Mouse (Mus musculus) left cerebral cortex, postnatal 36 days (tissue): ENCODE measurements at regions not wholly inside any gene's neighbourhood (a gene's known extent, or its start where the extent isn't known, plus 50 kb on each side); places are given as distances from the start of the nearest gene placed in this dataset.

Source experiments
- DNase-seq, 2 experiments: peaks; one replicate each; pipeline ENCODE4 v3.0.0; 2021 to 2022; ENCODE audit warnings: low spot score in 2 of 2, mixed read lengths in 1 of 2
- intact Hi-C: fragments of 180-260 bp; cut with DNase I; formaldehyde crosslinking; loops from one replicate; pipeline ENCODE4 v1.15.1; 2025

- intact Hi-C loops = loop anchor here (2.0 kb wide), 1 partner anchor 84 kb away; no protein-coding TSS in a partner anchor
- no peak for DNase-seq
These were observed 60.2 kb upstream of the Cd34 start for GRCm38 (mm10) chr1:194878440-194878839.

GRCm38 (mm10) chr1:194879324-194880233 lies 59.0 kb upstream of the Cd34 start:
- DNase-seq = peak; percentile 95 to 97
- intact Hi-C loops = loop anchor here (1.0 to 2.0 kb wide), 2 partner anchors 72 to 83 kb away; no protein-coding TSS in a partner anchor

- peak; percentile 38 to 40 for DNase-seq
- intact Hi-C loops = no loop called here
These were observed 56.9 kb upstream of the Cd34 start for GRCm38 (mm10) chr1:194881556-194882223.

- DNase-seq = peak; percentile 73 to 83
- intact Hi-C loops = no loop called here
These were observed 53.4 kb upstream of the Cd34 start for GRCm38 (mm10) chr1:194885071-194885686.

GRCm38 (mm10) chr1:194885687-194886077 lies 52.9 kb upstream of the Cd34 start:
- intact Hi-C loops = no loop called here
- DNase-seq = peak; percentile 73 to 85
